Mouse (Mus musculus) heart, postnatal 4 days (tissue): Measurements from ENCODE around the gene Lima1. TPM values are rescaled to one million over a fixed set of nuclear protein-coding genes. Genes with fewer than 3 reads are reported as not detected.
"Not testable (repeated sequence)": the region's sequence is repeated elsewhere in the genome, so short reads cannot be mapped to it uniquely, and the experiment has no call there.

Experiments used
- DNase-seq: peaks from one replicate; pipeline ENCODE4 v3.0.0; 2021
- total RNA-seq, 2 experiments: library from RNA; stranded (reverse); gene quantifications; 2 replicates each; pipeline ENCODE4 v1.2.3; 2021

The Lima1 gene
- total RNA-seq, 2 experiments from 2014 or later: 26.9 to 32.3 TPM

GRCm38 (mm10) chr15:99801885-99802572 lies 73.2 kb downstream of the Lima1 start:
- peak; percentile 46 for DNase-seq

GRCm38 (mm10) chr15:99799706-99800105 lies 75.5 kb downstream of the Lima1 start:
- no peak for DNase-seq

GRCm38 (mm10) chr15:99797898-99798297 lies 77.4 kb downstream of the Lima1 start:
- no peak for DNase-seq

GRCm38 (mm10) chr15:99796735-99797134 lies 78.5 kb downstream of the Lima1 start:
- DNase-seq: no peak

GRCm38 (mm10) chr15:99796066-99796465 lies 79.2 kb downstream of the Lima1 start:
- no peak for DNase-seq

GRCm38 (mm10) chr15:99792221-99792815 lies 82.9 kb downstream of the Lima1 start:
- DNase-seq: no peak

GRCm38 (mm10) chr15:99791003-99791402 lies 84.3 kb downstream of the Lima1 start:
- no peak for DNase-seq

- no peak for DNase-seq
Measured at GRCm38 (mm10) chr15:99790464-99790863, 84.8 kb downstream of the Lima1 start.

GRCm38 (mm10) chr15:99787625-99788120 lies 87.6 kb downstream of the Lima1 start:
- DNase-seq: peak; percentile 29

GRCm38 (mm10) chr15:99778677-99779335 lies 96.5 kb downstream of the Lima1 start:
- DNase-seq: no peak

GRCm38 (mm10) chr15:99778148-99778547 lies 97.1 kb downstream of the Lima1 start:
- DNase-seq: peak; percentile 41

- no peak for DNase-seq
Measured at GRCm38 (mm10) chr15:99772925-99773324, 102.3 kb downstream of the Lima1 start.

GRCm38 (mm10) chr15:99772881-99772924 lies 102.6 kb downstream of the Lima1 start, which contains the start of gene Cers5:
Gene Cers5, minus strand, starts transcription at chr15:99772885.
- not testable (repeated sequence) for DNase-seq

- peak; percentile 91 for DNase-seq
Measured at GRCm38 (mm10) chr15:99772277-99772880, 102.9 kb downstream of the Lima1 start.

GRCm38 (mm10) chr15:99771601-99772276 lies 103.5 kb downstream of the Lima1 start:
- DNase-seq: no peak

- no peak for DNase-seq
Measured at GRCm38 (mm10) chr15:99771004-99771500, 104.2 kb downstream of the Lima1 start.

GRCm38 (mm10) chr15:99768761-99769160 lies 106.5 kb downstream of the Lima1 start:
- no peak for DNase-seq

GRCm38 (mm10) chr15:99767467-99767866 lies 107.8 kb downstream of the Lima1 start:
- DNase-seq: no peak

- DNase-seq: no peak
Measured at GRCm38 (mm10) chr15:99754204-99754603, 121.1 kb downstream of the Lima1 start.

- DNase-seq: no peak
Measured at GRCm38 (mm10) chr15:99740229-99740628, 135.0 kb downstream of the Lima1 start.

GRCm38 (mm10) chr15:99736675-99737074 lies 138.6 kb downstream of the Lima1 start:
- peak; percentile 24 for DNase-seq

GRCm38 (mm10) chr15:99735631-99736030 lies 139.6 kb downstream of the Lima1 start:
- DNase-seq: peak; percentile 100

GRCm38 (mm10) chr15:99733186-99733585 lies 142.1 kb downstream of the Lima1 start:
- no peak for DNase-seq
